Mouse (Mus musculus): ENCODE measurements around the gene Gm20388.
"Not testable (repeated sequence)": the region's sequence is repeated elsewhere in the genome, so short reads cannot be mapped to it uniquely, and the experiment has no call there.

Gm20388 gene

DNA sequence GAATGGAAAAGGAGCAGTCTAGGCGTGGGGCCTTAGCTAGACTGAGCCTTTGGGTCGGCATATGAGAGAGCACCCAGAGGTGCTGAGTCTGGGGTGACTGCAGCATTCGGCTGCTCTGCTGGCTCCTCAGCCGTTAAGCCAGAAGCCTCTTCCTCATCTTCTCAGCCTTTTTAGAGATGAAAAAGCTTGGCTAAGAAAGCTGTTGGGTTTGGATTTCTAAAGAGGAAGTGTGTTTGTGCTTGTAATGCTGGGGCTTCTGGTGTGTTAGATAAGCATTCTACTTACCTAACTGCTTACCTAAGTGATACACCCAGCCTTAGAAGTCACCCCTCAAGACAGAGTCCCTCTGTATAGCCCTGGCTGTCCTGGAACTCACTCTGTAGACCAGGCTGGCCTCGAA, 3540.1 kb downstream of the Gm20388 start:
- DNase-seq (ENCODE audit: extremely low spot score, low read depth, low spot score): no peak

DNA sequence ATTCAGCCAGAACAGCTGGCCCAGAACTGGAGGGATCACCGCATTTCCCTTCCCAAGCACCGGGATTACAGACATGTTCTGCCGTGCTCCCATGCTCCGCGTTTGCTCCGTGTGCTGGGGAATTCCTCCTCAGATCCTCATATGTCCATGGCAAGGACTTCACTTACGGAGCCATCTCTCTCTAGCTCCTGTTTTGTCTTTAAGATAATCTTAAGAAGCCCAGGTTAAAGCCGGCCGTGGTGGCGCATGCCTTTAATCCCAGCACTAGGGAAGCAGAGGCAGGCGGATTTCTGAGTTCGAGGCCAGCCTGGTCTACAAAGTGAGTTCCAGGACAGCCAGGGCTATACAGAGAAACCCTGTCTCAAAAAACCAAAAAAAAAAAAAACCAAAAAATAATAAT, 3541.1 kb downstream of the Gm20388 start:
- not testable (repeated sequence) for DNase-seq (ENCODE audit: extremely low spot score, low read depth, low spot score)

DNA sequence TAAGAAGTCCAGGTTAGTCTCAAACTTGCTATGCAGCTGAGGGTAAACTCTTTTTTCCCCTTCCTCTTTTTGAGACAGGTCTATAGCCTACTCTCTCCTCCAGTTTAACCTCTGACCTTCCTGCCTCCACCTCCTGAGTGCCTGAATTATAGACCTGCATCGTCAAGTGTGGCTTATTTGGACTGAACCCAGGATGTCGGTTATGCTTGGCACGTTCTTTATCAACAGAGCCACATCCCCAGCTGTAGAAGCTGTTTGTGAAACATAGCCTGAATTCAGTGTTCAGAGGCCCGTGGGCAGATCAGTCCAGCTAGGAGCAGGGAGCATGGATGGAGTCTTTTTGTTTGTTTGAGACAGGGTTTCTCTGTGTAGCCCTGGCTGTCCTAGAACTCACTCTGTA, 3541.5 kb downstream of the Gm20388 start:
- DNase-seq (ENCODE audit: extremely low spot score, low read depth, low spot score): no peak

DNA sequence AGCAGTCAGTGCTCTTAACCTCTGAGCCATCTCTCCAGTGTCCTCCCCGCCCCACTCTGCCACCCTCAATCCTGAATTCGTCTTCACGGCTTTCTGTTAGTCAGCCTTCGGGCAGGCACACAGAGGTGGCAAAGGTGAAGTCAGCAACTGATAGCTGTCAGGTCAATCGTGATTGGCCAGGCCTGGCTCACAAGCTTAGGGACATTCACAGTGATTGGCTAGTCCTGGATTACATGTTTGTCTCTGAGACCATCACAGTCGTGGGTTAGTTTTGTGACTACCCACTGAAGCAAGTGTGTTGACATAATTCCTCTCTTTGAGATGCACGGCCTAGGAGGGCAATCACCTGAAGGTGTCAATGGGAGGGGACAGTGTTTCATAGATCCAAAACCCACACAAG, 3542.7 kb downstream of the Gm20388 start:
- DNase-seq (ENCODE audit: extremely low spot score, low read depth, low spot score): no peak

DNA sequence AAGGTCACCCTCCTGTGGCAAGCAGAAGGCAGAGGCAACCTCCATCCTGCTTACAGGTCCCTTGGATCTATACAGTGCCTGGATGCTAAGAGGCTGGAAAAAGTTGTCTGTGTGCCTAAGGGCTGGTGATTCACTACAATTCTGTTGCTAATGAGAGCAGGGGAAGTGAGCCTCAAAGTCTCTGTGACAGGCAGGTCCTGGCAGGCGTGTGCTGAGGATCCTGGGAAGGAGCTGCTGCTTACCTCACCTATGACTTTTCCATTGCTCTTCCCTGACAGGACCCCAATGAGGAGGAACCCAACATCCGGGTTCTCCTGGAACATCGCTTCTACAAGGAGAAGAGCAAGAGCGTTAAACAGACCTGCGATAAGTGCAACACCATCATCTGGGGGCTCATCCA, 3543.3 kb downstream of the Gm20388 start:
- no peak for DNase-seq (ENCODE audit: extremely low spot score, low read depth, low spot score)

DNA sequence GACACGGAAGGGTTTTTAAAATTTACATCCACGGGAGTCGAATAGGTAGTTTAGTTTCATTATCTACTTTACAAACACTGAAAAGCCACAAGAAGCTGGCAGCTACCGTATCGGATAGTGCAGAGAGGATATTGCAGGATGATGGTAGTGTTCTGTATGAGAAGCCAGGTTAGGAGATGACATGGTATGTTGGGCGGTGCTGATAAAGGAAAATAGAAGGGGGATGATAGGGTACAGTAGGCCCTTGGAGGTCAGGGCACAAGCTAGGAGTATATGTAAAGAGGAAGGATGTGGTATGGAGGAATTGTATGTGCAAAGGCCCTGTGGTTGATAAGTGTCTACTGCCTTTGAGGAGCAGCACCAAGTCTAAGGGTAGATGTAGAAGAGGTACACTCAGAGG, 3543.9 kb downstream of the Gm20388 start:
- DNase-seq (ENCODE audit: extremely low spot score, low read depth, low spot score): no peak

DNA sequence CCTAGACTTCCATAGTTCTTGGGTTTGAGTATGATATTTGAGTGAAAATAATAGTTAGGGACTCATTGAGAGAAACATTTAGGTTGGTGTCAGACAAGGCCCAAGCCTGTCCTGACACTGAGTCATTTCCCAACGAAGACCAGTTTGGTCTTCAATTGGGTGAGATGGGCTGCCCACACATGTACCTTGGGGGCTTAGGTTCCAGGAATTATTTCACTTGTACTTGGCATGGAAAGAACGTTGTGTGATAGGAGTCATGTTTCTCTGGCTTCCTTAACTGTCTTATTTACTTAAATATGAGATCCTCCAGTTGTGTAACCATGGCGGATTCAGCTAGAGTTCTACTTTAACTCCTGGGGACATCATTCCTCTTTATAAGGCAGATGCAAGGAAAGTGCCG, 3553.0 kb downstream of the Gm20388 start:
- no peak for DNase-seq (ENCODE audit: extremely low spot score, low read depth, low spot score)

DNA sequence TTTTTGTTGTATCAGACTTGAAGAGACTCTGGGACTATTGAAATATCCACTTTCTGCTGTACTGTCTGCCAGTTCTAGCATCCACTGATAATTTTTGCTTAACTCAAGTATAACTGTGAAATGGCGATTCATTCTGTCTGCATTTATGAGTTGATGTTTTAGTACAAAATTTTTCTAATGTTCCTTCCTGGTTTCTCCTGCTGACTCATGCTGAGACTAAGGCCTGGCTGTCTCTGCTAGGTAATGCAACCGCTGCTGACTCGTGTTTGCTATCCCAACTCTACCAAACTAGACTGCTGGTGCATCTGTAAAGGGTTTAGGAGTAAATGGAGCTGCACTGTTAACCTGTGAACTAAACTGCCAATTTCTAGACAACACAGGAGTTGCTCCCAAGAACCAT, 3556.8 kb downstream of the Gm20388 start:
- no peak for DNase-seq (ENCODE audit: extremely low spot score, low read depth, low spot score)

DNA sequence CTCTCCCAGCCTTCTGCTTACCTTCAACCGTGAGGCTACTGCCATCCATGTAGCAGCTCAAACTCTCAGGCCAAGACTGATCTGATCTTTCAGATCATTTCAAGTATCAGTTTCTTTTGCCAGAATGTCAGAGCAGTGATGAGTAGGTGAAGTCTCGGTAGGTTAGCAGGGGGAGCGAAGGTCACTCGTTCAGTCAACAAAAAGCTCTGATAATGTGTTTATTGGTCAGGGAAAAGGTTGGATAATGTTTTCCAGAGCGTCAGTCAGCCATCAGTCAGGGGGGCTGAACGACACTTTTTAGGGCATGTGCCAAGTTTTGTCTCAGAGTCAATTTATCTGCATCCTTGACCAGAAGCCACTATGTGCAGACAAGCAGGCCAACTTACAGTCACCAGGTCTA, 3562.3 kb downstream of the Gm20388 start:
- not testable (repeated sequence) for DNase-seq (ENCODE audit: extremely low spot score, low read depth, low spot score)

DNA sequence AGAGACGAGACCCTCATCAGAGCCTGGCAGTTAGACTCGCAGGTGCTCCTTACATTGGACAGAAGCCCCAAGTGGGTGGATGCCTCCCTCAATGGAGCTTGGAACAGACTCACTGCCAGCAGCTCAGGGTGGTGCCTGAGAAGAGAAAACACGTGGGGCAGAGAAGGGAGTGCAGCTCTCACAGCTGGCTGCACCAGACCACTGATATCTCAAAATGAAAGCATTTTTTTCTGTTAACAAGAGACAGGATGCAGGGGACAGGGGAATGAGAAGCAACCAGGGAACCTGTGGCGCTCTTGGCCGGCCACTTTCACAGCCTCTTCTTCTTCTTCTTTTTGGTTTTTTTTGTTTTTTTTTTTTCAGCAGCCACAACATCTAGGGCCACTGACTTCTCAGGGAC, 3563.9 kb downstream of the Gm20388 start:
- not testable (repeated sequence) for DNase-seq (ENCODE audit: extremely low spot score, low read depth, low spot score)

DNA sequence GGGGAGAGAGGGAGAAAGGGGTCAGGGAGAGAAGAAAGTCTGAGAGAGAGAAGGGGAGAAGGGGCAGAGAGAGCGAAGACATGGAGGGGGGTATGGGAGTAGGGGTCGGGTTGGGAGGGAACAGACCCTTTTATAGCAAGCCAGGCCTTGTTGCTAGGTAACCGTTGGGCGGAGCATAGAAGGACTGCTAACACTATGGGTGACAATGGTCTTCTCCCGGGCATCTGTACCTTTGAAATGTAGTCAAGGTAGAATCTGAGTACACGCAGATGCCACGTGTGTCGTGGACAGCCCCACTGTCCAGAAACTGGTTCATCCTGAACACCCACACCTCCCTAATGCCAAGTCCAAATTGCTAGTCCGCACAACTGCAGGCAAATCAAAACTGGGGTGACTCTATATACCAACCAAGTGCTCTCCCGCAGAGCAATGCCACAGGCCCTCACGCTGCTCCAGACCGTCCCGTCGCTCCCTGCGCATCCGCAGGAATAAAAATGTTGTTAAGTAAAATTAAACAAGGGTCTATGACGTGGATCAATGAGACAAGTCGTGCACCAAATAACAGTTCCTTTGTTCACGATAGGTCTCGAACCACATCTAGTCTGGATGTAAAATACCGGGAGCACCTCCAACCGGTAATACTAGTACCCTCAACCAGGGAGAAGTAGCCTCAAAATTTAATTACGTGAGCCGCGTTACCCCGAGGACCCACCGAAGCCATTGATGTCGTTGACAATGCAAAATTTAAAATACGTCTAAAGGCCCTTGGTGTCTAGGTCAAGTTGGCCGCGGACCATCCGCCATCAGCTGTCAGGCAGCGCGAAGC, 3566.5 kb downstream of the Gm20388 start:
- DNase-seq (ENCODE audit: extremely low spot score, low read depth, low spot score): no peak

DNA sequence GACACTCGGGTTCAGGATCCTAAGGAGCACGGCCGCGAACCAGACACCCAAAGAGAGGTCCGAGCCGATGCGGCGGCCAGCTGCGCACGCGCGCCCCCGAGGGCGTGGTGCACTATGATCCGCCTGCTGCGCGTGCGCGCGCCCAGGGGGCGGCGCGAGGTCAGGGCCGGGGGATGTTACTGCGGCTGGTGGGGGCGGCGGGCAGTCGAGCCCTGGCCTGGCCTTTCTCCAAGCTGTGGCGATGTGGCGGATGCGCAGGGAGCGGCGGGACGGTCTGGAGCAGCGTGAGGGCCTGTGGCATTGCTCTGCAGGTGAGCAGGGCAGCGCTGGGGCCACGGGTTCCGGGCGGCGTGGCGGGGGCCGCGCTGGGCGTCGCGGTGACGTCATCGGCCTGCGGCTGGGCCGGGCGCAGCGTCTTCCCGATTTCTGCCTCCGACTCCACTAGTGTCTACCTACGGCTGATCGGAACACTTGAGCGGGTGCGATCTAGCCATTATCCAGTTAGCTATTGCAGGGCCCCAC, 3567.2 kb downstream of the Gm20388 start, which contains the start of gene Afg3l1:
Afg3l1 (plus strand) TSS at position 167 of the 522 bp plus-strand sequence.
- DNase-seq (ENCODE audit: extremely low spot score, low read depth, low spot score): peak; percentile 78

DNA sequence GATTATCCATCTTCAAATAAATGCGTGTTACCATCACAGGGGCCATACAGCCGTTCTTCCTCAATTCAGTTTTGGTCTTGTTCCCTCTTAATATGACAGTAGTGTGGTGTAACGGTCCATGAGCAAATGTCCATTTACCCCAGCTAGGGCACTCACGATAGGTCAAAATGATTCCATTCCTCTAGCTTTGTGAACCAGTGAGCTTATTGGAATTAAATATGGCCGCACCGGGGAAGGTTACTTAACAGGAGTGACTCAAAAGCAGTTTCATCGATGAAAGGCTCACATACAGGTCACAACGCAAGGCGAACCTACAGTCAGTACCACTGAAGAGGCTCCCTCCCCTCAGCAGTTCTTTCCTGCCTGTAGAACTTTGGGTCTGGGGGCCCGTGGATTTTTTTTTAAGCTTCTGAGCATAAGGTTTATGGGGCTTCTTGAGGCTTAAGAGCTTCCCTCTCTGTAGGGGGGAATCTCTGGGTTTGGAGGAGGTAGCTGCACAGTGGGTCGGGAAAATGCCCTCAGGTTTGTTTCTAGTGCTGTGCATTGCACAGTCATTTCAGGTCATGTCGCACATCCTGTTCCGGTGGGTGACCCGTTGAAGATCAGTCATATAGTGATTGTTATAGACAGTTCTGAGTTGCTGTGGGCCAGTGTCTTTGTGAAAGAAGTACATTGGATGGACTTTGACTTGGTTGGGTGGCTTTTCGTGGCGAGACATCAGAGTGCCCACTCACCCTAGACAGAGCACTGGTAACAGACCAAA, 3568.0 kb downstream of the Gm20388 start:
- no peak for DNase-seq (ENCODE audit: extremely low spot score, low read depth, low spot score)

DNA sequence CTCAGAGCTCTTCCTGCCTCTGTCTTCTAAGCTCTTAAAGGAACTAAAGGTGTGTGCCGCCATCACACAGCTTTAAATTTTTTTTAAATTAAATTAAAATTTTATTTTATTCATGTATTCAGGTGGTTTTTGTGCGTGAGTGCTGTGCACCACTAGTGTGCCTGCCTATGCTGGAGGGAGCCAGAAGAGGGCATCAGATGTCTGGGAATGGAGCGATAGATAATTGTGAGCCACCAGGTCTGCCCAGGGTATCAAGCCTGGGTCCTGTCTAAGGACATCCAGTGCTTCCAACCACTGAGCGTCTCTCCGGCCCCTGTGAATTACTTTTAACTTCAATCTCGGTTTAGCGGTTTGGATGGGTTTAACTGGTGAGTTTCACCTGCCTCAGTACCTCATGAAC, 3572.0 kb downstream of the Gm20388 start:
- DNase-seq (ENCODE audit: extremely low spot score, low read depth, low spot score): no peak

DNA sequence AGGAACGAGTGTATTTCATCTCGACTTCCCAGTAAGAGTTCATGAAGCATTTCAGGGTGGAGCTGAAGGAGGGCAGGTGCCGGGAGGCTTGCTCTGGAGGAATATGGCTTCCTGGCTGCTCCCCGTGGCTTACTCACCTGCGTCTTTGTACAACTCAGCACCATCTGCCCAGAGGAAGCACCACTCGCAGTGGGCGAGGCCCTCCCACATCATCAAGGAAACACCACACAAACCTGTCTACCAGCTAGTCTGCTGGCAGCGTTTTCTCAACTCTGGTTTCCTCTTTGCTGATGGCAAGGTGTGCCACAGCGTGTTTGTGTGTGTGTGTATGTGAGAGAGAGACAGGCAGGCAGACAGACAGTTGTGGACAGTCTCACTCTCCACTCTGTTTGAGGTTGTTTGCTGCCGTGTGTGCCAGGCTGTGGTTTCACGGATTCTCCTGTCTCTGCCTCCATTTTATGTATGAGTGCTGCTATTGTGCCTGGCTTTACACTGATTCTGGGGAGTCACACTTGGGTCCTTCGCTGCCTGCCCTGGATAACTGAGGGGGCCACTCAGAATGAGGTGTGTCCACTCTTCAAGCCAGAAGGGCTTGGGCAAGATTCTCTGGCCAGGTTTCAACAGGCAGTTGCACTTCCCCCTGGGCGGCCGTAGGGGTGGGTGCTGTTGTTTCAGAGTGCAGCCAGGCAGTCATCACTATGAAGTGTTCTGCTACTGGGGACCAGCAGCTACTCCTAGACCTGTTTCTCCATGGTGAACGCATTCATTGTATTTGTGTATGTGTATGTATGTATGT, 3580.8 kb downstream of the Gm20388 start:
- no peak for DNase-seq (ENCODE audit: extremely low spot score, low read depth, low spot score)

DNA sequence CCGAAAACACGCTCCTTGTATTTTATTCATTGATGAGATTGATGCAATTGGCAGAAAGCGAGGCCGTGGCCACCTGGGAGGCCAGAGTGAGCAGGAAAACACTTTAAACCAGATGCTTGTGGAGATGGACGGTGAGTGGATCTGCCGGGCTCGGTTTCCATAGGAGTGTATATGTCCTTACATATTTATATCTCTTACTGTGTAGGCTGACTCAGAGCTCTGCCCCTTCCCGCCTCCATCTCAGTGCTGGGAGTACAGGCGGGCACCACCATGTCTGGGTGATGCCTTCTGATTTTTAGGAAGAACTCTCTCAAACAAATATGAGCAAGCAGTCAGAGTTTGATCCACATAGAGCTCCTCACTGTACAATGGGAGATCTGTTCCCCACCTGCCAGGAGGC, 3582.3 kb downstream of the Gm20388 start:
- no peak for DNase-seq (ENCODE audit: extremely low spot score, low read depth, low spot score)

DNA sequence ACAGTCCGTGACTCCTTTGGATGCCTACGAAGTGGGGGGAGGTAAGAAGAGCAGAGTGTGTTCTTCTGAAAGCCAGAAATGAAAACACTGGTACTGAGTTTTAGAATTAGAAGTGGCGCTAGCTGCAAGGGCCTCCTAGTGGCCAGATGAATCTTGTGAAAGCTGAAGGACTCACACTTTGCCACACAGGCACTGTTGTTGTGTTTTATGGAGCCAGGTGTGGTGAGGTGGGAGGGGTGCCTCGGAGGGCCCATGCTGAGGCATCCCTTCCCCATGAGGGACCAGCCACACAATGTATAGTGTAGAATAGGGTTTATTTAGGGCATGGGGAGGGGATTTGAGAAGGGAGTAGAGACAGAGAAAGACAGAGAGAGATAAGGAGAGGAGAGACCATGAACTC, 3587.1 kb downstream of the Gm20388 start:
- DNase-seq (ENCODE audit: extremely low spot score, low read depth, low spot score): no peak

DNA sequence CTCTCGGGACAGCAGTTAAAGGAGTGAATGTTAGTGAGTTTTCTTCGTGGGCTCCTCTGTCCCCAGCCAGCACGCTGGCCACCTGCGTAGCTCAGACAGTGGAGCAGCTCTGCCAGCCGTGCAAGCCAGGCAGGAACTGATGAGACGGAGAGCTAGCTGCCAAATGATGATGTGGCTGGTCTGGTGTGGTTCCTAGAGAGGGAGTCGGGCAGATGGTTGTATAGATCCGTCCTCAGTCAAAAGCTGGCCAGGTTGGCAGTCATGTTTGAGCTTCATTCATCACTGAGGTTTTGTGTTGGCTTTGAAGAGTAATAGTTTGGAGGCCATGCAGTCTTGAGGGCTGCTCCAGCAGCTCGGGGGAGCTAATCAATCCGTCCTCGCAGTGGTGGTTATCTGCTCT, 3588.3 kb downstream of the Gm20388 start:
- DNase-seq (ENCODE audit: extremely low spot score, low read depth, low spot score): no peak

DNA sequence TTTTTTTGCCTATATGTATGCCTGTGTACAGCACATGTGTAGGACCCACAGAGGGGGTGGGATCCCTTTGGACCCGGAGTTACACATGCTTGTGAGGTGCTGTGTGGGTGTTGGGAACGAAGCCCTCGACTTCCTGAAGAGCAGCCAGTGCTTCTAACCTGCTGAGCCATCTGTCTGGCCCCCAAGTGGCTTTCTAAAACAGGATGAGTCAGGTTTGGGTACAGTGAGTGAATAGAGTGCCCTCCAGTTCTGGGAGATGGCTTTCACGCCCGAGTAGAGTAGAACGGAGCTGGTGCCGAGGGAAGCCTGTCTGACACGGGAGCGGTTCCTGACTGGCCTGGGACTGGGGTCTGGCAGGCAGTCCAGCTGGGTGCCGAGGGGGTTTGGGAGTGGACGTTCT, 3588.9 kb downstream of the Gm20388 start:
- DNase-seq (ENCODE audit: extremely low spot score, low read depth, low spot score): no peak

DNA sequence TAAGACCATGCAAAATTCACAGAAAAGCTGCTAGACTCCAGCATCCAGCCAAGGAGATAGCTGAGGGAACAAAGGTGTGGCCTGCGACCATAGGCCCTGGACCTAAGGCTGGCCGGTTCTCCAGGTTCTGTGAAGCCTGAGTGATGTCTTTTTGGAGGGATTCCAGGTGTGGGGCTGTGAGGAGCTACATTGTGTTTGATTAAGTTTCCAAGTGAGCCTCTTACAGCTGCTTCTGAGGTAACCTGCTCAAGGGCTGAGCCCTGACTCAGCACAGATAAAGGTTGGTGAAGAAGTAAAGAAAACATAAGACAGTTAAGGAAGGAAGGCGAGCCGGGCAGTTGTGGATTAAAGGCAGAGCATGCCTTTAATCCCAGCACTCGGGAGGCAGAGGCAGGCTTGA, 3591.6 kb downstream of the Gm20388 start:
- DNase-seq (ENCODE audit: extremely low spot score, low read depth, low spot score): no peak

DNA sequence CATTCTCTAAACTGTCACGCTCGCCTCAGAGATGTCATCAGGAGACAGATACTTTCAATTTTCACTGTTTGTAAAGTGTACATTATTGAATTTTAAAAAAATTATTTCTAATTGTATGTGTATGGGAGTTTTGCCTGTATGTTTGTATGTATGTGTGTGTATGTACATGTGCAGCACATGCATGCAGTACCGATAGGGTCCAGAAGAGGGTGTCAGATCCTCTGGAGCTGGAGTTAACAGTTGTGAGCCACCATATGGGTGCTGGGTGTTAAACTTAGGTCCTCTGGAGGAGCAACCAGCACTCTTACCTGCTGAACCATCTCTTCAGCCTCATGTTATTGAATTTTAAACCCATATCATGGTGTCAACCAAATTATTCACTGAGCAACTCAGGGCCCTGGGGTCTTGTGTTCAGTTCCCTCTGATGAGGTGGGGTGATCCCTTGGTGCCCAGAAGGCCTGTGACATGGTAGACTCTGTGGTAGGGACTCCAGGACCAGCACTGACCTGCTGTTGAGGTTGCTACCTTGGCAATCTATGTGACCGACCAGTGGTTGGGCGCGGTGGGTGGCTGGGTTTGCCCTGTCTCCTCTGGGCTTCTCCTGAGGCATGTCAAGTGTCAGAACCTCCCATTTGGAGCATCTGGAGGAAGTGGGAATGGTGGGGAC, 3593.3 kb downstream of the Gm20388 start:
- no peak for DNase-seq (ENCODE audit: extremely low spot score, low read depth, low spot score)
